Mouse (Mus musculus) ovary, postnatal 10 days (tissue): ENCODE results near the gene Pla2g12b.
"Not testable (repeated sequence)": the region's sequence is repeated elsewhere in the genome, so short reads cannot be mapped to it uniquely, and the experiment has no call there.

Experiments used
- DNase-seq: peaks from one replicate; pipeline ENCODE4 v3.0.0; 2022; ENCODE audit warnings: low spot score

Pla2g12b gene

GRCm38 (mm10) chr10:59402899-59403792, at the start of gene Pla2g12b:
Pla2g12b (plus strand) TSS chr10:59403660.
- no peak for DNase-seq

GRCm38 (mm10) chr10:59354120-59354519, 49.3 kb upstream of the Pla2g12b start:
- no peak for DNase-seq

GRCm38 (mm10) chr10:59355020-59355419, 48.4 kb upstream of the Pla2g12b start:
- DNase-seq, result no peak

- no peak for DNase-seq
Observed at GRCm38 (mm10) chr10:59358744-59359143, 44.7 kb upstream of the Pla2g12b start.

- DNase-seq, result no peak
Observed at GRCm38 (mm10) chr10:59363208-59363607, 40.3 kb upstream of the Pla2g12b start.

- DNase-seq, result no peak
Observed at GRCm38 (mm10) chr10:59364551-59364950, 38.9 kb upstream of the Pla2g12b start.

- DNase-seq, result no peak
Observed at GRCm38 (mm10) chr10:59365804-59366589, 37.5 kb upstream of the Pla2g12b start.

GRCm38 (mm10) chr10:59366746-59367145, 36.7 kb upstream of the Pla2g12b start:
- DNase-seq, result no peak

- DNase-seq, result no peak
Observed at GRCm38 (mm10) chr10:59367206-59367605, 36.3 kb upstream of the Pla2g12b start.

- DNase-seq, result no peak
Observed at GRCm38 (mm10) chr10:59368729-59369128, 34.7 kb upstream of the Pla2g12b start.

GRCm38 (mm10) chr10:59369426-59369825, 34.0 kb upstream of the Pla2g12b start:
- no peak for DNase-seq

- no peak for DNase-seq
Observed at GRCm38 (mm10) chr10:59377906-59378305, 25.6 kb upstream of the Pla2g12b start.

GRCm38 (mm10) chr10:59378728-59379127, 24.7 kb upstream of the Pla2g12b start:
- no peak for DNase-seq

- DNase-seq, result no peak
Observed at GRCm38 (mm10) chr10:59379927-59380326, 23.5 kb upstream of the Pla2g12b start.

GRCm38 (mm10) chr10:59380411-59380821, 23.0 kb upstream of the Pla2g12b start:
- DNase-seq, result no peak

GRCm38 (mm10) chr10:59381563-59381962, 21.9 kb upstream of the Pla2g12b start:
- DNase-seq, result not testable (repeated sequence)

GRCm38 (mm10) chr10:59386951-59387350, 16.5 kb upstream of the Pla2g12b start:
- DNase-seq, result no peak

GRCm38 (mm10) chr10:59389652-59390051, 13.8 kb upstream of the Pla2g12b start:
- no peak for DNase-seq

GRCm38 (mm10) chr10:59391907-59392306, 11.6 kb upstream of the Pla2g12b start:
- no peak for DNase-seq

GRCm38 (mm10) chr10:59395461-59395860, 8.0 kb upstream of the Pla2g12b start, which contains the start of gene Gm10273:
Gm10273 (plus strand) TSS chr10:59395632.
- DNase-seq, result not testable (repeated sequence)

GRCm38 (mm10) chr10:59403793-59404149, 311 bp downstream of the Pla2g12b start:
- DNase-seq, result no peak

GRCm38 (mm10) chr10:59408499-59408898, 5.0 kb downstream of the Pla2g12b start:
- DNase-seq, result no peak

- no peak for DNase-seq
Observed at GRCm38 (mm10) chr10:59410264-59410663, 6.8 kb downstream of the Pla2g12b start.
